Mouse (Mus musculus) stomach, embryonic 15.5 days (tissue): ENCODE measurements around the gene Btrc. TPM values are rescaled to one million over a fixed set of nuclear protein-coding genes. Genes with fewer than 3 reads are reported as not detected.
"Not testable (repeated sequence)": the region's sequence is repeated elsewhere in the genome, so short reads cannot be mapped to it uniquely, and the experiment has no call there.

Source experiments
- ATAC-seq: fragments of 200-750 bp; cut with Nextera tagmentation; 2 replicates; pipeline ENCODE4 v1.8.0; 2017; ENCODE audit warnings: low read depth, moderate number of reproducible peaks, moderate TSS enrichment; ENCODE audit not compliant: insufficient read depth, low FRiP score
- H3K27ac ChIP-seq: fragments of 300-500 bp; sonication (generic); 2 replicates; pipeline ENCODE4 v1.5.1; 2015; ENCODE audit warnings: mild to moderate bottlenecking, inconsistent platforms
- H3K27me3 ChIP-seq: fragments of 300-500 bp; sonication (generic); replicated peaks from 2 replicates; pipeline ENCODE4 v1.6.1; 2015; ENCODE audit warnings: inconsistent platforms
- H3K36me3 ChIP-seq: fragments of 300-500 bp; sonication (generic); 2 replicates; pipeline ENCODE4 v1.6.1; 2015; ENCODE audit warnings: inconsistent platforms
- H3K4me1 ChIP-seq: fragments of 300-500 bp; sonication (generic); 2 replicates; pipeline ENCODE4 v1.6.1; 2015; ENCODE audit warnings: inconsistent platforms
- H3K4me2 ChIP-seq: fragments of 300-500 bp; sonication (generic); 2 replicates; pipeline ENCODE4 v1.6.1; 2015; ENCODE audit warnings: mild to moderate bottlenecking, inconsistent platforms
- H3K4me3 ChIP-seq: fragments of 300-500 bp; sonication (generic); replicated peaks from 2 replicates; pipeline ENCODE4 v1.5.1; 2015; ENCODE audit warnings: inconsistent platforms
- H3K9ac ChIP-seq: fragments of 300-500 bp; sonication (generic); 2 replicates; pipeline ENCODE4 v1.6.1; 2015; ENCODE audit warnings: inconsistent platforms
- H3K9me3 ChIP-seq: fragments of 300-500 bp; sonication (generic); 2 replicates; pipeline ENCODE4 v1.6.1; 2016; ENCODE audit warnings: inconsistent platforms
- WGBS: fragments of 180-500 bp; shearing (Covaris S2); methylation state at CpG from one replicate; pipeline ENCODE4 v1.1.7; 2015; 5-methylcytosine and 5-hydroxymethylcytosine counted together
- polyA plus RNA-seq: library from polyadenylated mRNA; unstranded; fragments of >200 nt; fragmentation: Nextera tagmentation; extraction: Ambion mirVana; gene quantifications from 2 replicates; pipeline ENCODE4 v1.2.1, GENCODE M21; 2015

Gene Btrc
- polyA plus RNA-seq, 1 experiment from 2014 or later: 39.4 TPM

DNA sequence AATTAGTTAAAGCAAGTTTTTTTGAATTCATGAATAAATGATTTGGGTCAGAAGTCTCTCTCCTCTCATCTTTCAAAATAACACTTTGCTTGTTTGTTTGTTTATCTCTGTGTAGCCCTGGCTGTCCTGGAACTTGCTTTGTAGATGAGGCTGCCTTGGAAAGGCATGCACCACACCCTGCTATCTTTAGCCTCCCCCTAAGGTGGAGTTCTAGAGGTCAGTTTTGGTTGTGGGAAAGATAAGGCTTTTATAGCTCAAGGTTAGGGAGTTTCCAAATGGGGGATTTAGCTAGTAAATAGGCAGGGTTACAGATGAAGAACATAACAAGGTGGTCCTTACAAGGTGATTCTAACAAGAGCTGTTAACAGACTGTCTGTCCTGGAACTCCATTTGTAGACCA is 3.0 kb upstream of the Btrc start:
- Histone ChIP-seq H3K4me1 (no peaks in the 10 kb centered on the region), H3K27ac (no peak overlapping the region), H3K27me3 (no peaks in the 10 kb centered on the region), H3K4me3 (no peak overlapping the region), H3K9ac (no peak overlapping the region), H3K36me3 (no peaks in the 10 kb centered on the region), H3K9me3 (no peaks in the 10 kb centered on the region), H3K4me2 (no peak overlapping the region)
- no peak for ATAC-seq

DNA sequence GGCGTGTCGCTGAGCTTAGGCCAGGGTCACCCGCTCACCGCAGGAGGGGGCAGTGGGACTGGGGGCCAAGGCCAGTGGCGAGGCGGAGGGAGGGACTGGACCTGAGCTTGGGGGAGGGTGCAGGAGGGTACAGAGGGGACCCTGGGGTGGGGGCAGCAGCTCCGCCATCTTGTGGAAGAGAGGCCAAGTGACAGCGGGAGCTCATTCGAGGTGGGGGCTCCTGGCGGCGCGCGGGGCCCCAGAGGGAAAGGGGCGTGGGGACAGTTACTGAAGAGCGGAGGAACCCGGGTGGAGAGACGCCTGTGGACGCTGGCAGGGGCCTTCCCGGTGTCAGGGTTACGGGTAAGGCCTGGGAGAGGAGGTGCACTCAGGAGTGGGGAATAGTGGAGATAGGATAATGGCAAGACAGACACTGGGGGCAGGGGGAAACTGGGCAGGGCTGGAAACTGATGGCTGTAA is 428 bp downstream of the Btrc start:
- Histone ChIP-seq H3K9ac (peak overlapping the region; percentile 83), H3K4me2 (peak overlapping the region; percentile 82), H3K36me3 (no peaks in the 10 kb centered on the region), H3K4me1 (no peaks in the 10 kb centered on the region), H3K4me3 (peak overlapping the region; percentile 92), H3K9me3 (no peaks in the 10 kb centered on the region), H3K27me3 (no peaks in the 10 kb centered on the region), H3K27ac (peak overlapping the region; percentile 92)
- under 1% methylated on average over 20 of the region's 20 CpGs for WGBS
- ATAC-seq: peak; percentile 67

DNA sequence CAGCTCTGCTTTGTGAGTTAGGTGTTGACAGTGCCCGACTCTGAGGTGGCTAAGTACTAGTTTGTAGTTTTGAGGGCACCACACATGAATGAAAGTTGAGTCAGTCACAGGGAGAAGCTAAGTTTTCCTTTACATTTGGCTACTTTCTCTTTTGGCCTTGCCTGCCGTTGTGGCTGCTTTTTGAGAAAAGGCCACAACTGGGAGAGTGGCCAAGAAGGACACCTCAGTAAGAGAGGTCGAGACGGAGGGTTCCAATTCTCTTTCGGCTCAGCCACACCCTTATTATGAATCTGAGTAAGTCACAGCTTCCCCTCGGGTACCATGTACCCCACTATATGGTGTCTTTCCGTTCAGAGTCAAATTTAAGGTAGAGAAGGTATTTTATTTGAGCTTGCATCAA is 3.1 kb downstream of the Btrc start:
- no peak overlapping the region for H3K4me2 ChIP-seq
- no peaks in the 10 kb centered on the region for H3K9me3 ChIP-seq
- H3K36me3 ChIP-seq: no peaks in the 10 kb centered on the region
- 82% methylated on average over 7 of the region's 7 CpGs for WGBS
- no peak overlapping the region for H3K27ac ChIP-seq
- H3K4me3 ChIP-seq: no peak overlapping the region
- no peak for ATAC-seq
- H3K9ac ChIP-seq: no peak overlapping the region
- H3K27me3 ChIP-seq: no peaks in the 10 kb centered on the region
- H3K4me1 ChIP-seq: no peaks in the 10 kb centered on the region

DNA sequence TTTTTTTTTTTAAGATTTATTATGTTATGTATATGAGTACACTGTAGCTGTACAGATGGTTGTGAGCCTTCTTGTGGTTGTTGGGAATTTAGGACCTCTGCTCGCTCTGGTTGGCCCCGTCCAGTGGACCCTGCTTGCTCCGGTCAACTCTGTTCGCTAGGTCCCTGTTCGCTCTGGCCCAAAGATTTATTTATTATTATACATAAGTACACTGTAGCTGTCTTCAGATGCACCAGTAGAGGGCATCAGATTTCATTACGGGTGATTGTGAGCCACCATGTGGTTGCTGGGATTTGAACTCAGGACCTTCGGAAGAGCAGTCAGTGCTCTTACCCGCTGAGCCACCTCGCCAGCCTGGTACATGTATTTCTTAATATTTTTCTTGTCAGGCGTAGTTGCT is 21.3 kb downstream of the Btrc start:
- not testable (repeated sequence) for H3K4me2 ChIP-seq, H3K36me3 ChIP-seq, H3K27me3 ChIP-seq, H3K4me3 ChIP-seq, H3K27ac ChIP-seq, H3K9me3 ChIP-seq, H3K4me1 ChIP-seq, H3K9ac ChIP-seq, ATAC-seq
- WGBS: 94% methylated on average over 10 of the region's 10 CpGs

DNA sequence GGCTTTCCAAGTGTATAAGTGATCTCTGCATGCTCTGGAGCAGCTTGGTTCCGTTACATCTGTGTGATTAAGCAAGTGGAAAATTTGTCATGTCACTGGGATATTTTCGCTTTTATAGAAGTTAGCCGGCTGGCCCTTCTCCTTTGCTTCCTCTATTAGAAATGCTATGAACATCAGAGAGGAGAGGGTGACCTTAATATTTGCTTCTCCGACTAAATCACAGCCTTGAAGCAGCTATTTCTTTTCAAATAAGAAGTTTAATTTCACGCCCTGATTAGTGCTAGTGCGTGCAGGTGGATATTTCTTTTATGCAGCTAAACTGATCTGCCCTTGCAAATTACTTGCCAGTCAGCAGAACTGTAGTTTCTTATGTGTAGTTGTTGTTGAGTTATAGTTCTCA is 25.0 kb downstream of the Btrc start:
- Histone ChIP-seq H3K27me3 (no peaks in the 10 kb centered on the region), H3K9me3 (no peaks in the 10 kb centered on the region), H3K36me3 (0 out of 2 replicates have a peak, but pooled peaks cover 3% of the 10 kb centered on the region), H3K4me2 (no peak overlapping the region), H3K4me1 (no peaks in the 10 kb centered on the region), H3K4me3 (no peak overlapping the region), H3K27ac (no peak overlapping the region), H3K9ac (no peak overlapping the region)
- 56% methylated on average over 6 of the region's 6 CpGs for WGBS
- no peak for ATAC-seq

DNA sequence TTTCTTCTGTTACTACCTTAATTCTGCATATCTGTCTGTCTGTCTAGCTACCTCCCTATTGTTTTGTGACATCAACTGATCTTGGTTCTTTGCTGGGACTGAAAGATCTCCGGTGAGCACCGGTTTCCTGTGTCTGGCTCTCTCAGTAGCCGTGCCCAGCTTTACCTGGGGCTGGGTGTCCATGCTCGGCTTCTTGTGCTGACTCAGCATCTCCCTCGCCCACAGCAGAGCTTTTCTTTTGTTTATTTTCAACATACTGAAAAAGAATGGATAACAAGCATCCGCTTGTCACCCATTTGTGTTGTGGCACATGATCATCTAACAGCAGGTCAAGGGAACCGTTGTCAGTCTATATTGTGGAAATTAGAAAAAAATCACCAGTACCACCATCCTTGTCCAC is 30.5 kb downstream of the Btrc start:
- Histone ChIP-seq H3K4me2 (no peak overlapping the region), H3K36me3 (0 out of 2 replicates have a peak, but pooled peaks cover 3% of the 10 kb centered on the region), H3K27me3 (no peaks in the 10 kb centered on the region), H3K27ac (no peak overlapping the region), H3K9me3 (no peaks in the 10 kb centered on the region), H3K4me3 (no peak overlapping the region), H3K4me1 (no peaks in the 10 kb centered on the region), H3K9ac (no peak overlapping the region)
- 75% methylated on average over 7 of the region's 7 CpGs for WGBS
- ATAC-seq: no peak

DNA sequence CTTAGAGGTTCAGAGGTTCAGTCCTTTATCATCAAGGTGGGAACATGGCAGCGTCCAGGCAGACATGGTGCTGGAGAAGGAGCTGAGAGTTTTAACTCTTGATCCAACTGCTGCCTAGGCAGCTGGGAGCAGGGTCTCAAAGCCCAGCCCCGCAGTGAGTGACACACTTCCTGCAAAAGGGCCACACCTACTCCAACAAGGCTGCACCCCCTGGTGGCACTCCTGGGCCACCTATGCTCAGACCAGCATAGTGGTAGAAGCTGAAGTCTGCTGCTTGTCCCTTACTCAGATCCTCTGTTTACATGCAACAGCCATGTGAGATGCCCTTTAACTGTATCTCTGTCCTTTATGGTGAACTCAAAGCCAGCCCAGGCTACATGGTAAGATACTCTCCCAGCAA is 47.5 kb downstream of the Btrc start:
- 67% methylated on average over 2 of the region's 2 CpGs for WGBS
- H3K9ac ChIP-seq: no peak overlapping the region
- no peaks in the 10 kb centered on the region for H3K4me1 ChIP-seq

DNA sequence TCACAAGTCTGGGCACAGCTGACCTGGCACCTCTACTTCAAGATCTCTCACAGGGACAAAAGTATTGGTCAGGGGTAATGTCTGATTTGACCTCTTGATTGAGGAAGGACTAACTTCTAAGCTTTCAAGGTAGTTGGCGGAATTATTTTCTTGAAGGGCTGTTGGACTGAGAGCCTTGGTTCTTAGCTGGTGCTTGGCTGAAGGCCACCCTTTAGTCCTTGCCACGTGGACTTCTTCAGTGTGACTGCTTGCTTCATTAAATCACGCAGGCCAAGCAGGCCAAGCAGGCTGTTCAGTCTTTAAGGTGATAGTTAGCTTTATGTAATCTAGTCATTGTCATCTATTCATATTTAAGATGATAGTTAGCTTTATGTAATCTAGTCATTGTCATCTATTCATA is 49.2 kb downstream of the Btrc start:
- H3K9me3 ChIP-seq: no peaks in the 10 kb centered on the region
- H3K27me3 ChIP-seq: no peaks in the 10 kb centered on the region
- WGBS: 82% methylated on average over 3 of the region's 3 CpGs
- no peaks in the 10 kb centered on the region for H3K36me3 ChIP-seq
- no peaks in the 10 kb centered on the region for H3K4me1 ChIP-seq
- no peak overlapping the region for H3K9ac ChIP-seq
- H3K27ac ChIP-seq: no peak overlapping the region
- H3K4me3 ChIP-seq: no peak overlapping the region
- H3K4me2 ChIP-seq: no peak overlapping the region
- ATAC-seq: no peak

More for the DNA sequence above, 47.5 kb downstream of the Btrc start:
- no peaks in the 10 kb centered on the region for H3K9me3 ChIP-seq
- ATAC-seq: no peak
- H3K4me3 ChIP-seq: no peak overlapping the region
- no peaks in the 10 kb centered on the region for H3K27me3 ChIP-seq
- H3K27ac ChIP-seq: no peak overlapping the region
- H3K4me2 ChIP-seq: no peak overlapping the region
- H3K36me3 ChIP-seq: no peaks in the 10 kb centered on the region

DNA sequence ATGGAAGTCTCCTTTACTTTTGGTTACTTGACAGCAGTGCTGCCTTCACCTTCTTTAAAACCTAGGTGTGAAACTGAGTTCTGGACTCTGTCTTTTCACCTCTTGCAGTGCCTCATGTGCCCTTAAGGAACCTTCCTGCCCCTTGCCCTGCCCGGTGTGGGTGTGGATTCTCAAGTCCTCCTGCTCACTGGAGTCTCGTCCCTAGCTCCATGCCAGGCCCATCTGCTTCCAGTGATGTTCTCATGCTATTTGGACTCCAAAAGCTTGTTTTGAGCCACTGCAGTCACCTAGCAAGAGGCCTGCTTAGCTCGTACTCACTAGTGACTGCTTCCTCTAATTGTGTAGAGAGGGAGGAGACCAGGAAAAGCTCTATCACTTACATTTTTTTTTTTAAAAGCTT is 50.4 kb downstream of the Btrc start:
- 82% methylated on average over 3 of the region's 3 CpGs for WGBS
- no peaks in the 10 kb centered on the region for H3K27me3 ChIP-seq

DNA sequence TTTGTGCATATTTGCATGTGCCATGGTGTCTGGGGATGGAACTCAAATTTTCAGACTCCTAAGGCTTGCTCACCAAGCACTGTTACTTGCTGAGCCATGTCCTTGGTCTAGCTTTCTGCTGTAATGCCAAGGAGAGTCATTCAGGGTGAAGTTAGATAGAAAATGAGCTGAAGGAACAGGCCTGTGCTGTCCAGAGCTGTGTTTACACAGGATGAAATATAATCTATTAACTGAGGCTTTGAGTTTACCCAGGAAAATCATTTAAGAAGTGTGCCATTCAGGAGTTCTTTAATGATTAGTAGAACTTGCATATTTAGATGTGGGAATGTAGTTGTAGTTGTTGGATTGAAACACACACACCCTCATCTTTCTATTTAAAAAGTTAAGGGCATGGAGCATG is 54.1 kb downstream of the Btrc start:
- Histone ChIP-seq H3K4me1 (peaks cover 7% of the 10 kb centered on the region; the same call in 1 of the 2 replicates), H3K27ac (no peak overlapping the region), H3K9ac (no peak overlapping the region), H3K27me3 (no peaks in the 10 kb centered on the region), H3K4me3 (no peak overlapping the region), H3K9me3 (no peaks in the 10 kb centered on the region), H3K36me3 (no peaks in the 10 kb centered on the region), H3K4me2 (no peak overlapping the region)
- ATAC-seq: no peak; the same call in 1 of the 2 replicates

More for the DNA sequence above, 50.4 kb downstream of the Btrc start:
- Histone ChIP-seq H3K4me1 (no peaks in the 10 kb centered on the region), H3K4me2 (no peak overlapping the region), H3K4me3 (no peak overlapping the region), H3K9ac (no peak overlapping the region), H3K27ac (no peak overlapping the region), H3K36me3 (no peaks in the 10 kb centered on the region), H3K9me3 (no peaks in the 10 kb centered on the region)
- ATAC-seq: no peak

DNA sequence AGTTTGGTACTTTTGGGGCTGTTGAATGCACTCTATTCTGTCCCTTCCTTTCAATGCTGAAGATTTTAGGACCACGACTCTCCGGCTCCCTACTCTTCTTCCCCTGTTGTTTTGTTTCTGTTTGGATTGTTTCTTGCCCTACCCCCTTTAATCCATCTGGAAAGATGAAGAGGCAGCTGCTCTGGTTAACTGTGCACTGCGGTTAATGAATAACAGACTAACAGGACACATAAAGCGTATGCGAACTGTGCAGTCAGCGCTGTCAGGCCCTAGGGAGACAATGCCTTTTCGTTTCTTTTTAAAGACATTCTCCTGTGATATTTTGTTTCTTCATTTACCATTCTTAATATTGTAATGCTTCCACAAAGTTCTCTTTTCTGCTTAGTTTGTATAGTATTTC is 58.7 kb downstream of the Btrc start:
- H3K27ac ChIP-seq: no peak overlapping the region
- H3K4me2 ChIP-seq: no peak overlapping the region
- H3K27me3 ChIP-seq: no peaks in the 10 kb centered on the region
- no peak overlapping the region for H3K4me3 ChIP-seq
- peaks cover 7% of the 10 kb centered on the region; the same call in 1 of the 2 replicates for H3K4me1 ChIP-seq
- H3K9me3 ChIP-seq: no peaks in the 10 kb centered on the region
- H3K36me3 ChIP-seq: peaks cover 4% of the 10 kb centered on the region; the same call in 1 of the 2 replicates
- peak; percentile 58; the same call in 1 of the 2 replicates for ATAC-seq
- H3K9ac ChIP-seq: no peak overlapping the region
- 56% methylated on average over 7 of the region's 7 CpGs for WGBS

DNA sequence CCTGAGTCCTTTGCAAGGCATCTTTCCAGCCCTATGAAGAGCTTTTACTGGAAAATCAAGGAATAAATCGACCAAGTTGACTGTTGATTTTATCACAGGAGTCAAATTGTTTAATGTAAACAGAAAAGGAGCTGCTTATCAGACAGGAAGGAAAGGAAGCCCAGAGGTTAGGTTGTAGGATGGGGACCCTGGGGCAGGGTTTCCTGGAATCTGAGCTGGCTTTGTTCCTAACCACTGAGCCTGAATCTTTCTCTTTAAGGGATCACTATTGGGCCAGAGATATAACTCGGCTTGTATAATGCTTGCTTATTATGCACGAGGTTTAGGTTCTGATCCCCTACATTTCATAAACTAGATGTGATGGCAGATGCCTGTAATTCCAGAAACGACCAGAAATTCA is 64.6 kb downstream of the Btrc start:
- WGBS: 64% methylated on average over 4 of the region's 4 CpGs
- no peak overlapping the region for H3K4me2 ChIP-seq
- H3K27me3 ChIP-seq: no peaks in the 10 kb centered on the region
- no peak overlapping the region for H3K9ac ChIP-seq
- no peak overlapping the region for H3K4me3 ChIP-seq
- no peaks in the 10 kb centered on the region for H3K4me1 ChIP-seq
- peaks cover 4% of the 10 kb centered on the region; the same call in 1 of the 2 replicates for H3K36me3 ChIP-seq
- ATAC-seq: no peak
- H3K27ac ChIP-seq: no peak overlapping the region
- H3K9me3 ChIP-seq: no peaks in the 10 kb centered on the region

DNA sequence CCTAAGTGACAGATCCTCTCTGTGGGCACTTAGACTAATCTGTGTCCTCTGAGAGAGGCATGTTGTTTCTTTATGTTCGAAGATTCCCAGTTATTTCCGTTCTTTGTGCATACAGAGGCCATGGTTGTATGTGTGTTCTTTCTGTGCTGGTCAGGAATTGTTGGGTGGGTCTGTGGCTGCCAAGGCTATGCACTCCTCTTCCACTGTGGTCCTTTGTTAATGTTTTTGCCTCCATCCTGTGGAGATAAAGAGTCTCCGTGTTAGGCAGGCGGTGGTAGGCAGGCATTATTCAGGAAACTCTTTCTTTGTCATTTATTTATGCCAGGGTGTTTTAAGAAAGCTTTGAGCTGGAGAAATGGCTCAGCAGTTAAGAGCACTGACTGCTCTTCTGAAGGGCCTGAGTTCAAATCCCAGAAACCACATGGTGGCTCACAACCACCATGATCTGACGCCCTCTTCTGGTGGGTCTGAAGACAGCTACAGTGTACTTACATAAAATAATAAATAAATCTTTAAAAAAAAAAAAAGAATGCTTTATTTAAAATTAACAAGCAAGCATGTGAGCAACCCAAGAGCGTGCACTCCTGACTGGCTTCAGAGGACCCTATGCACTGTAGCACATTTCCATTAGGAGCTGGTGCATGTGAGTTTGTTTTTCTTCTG is 67.6 kb downstream of the Btrc start:
- Histone ChIP-seq H3K9me3 (no peaks in the 10 kb centered on the region), H3K4me2 (no peak overlapping the region), H3K36me3 (no peaks in the 10 kb centered on the region), H3K4me3 (no peak overlapping the region), H3K27me3 (no peaks in the 10 kb centered on the region), H3K4me1 (no peaks in the 10 kb centered on the region), H3K27ac (no peak overlapping the region), H3K9ac (no peak overlapping the region)
- WGBS: 72% methylated on average over 6 of the region's 6 CpGs
- no peak for ATAC-seq
